Mouse (Mus musculus): ENCODE results near the gene Ncoa7. TPM values are rescaled to one million over a fixed set of nuclear protein-coding genes. Genes with fewer than 3 reads are reported as not detected.

Gene Ncoa7
- polyA plus RNA-seq, 1 experiment from 2014 or later = 26.6 TPM

DNA sequence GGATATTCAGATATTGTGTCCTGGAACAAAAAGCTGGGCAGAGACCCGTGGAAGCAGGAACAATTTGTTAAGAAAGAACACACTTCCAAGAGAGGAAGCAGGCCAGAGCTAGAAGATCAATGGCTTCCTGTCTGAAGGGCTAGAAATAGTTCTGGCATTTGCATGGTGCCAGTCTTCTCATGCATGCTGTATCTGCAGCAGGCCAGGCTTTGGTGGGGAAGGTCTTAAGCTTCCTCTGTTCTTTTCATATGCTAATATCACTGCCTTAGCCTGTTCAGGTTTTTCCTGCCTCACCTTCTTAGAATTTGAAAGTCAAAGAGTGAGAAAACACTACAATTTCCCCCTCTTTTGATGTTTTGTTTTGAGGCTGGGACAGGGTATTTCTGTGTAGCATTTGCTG lies 175.6 kb downstream of the Ncoa7 start:
- H3K27ac ChIP-seq = no peak overlapping the region
- DNase-seq (ENCODE audit: low spot score) = no peak
- H3K4me3 ChIP-seq (replicated peaks; ENCODE audit: low read length) = no peak overlapping the region
- 46% methylated on average over 1 of the region's 1 CpGs for WGBS
- no peak overlapping the region for H3K9ac ChIP-seq
- ATAC-seq (ENCODE audit: low FRiP score) = no peak
- no peaks in the 10 kb centered on the region for H3K9me3 ChIP-seq (ENCODE audit: control insufficient read depth, low read length)
- no peaks in the 10 kb centered on the region for H3K4me1 ChIP-seq (replicated peaks; ENCODE audit: control insufficient read depth, insufficient read depth, low read length)
- H3K27me3 ChIP-seq (ENCODE audit: control insufficient read depth, insufficient read depth, low read length) = no peaks in the 10 kb centered on the region
- no peak overlapping the region for H3K4me2 ChIP-seq (replicated peaks)
- H3K36me3 ChIP-seq (replicated peaks; ENCODE audit: control insufficient read depth, insufficient read depth) = no peaks in the 10 kb centered on the region

- 71% methylated on average over 5 of the region's 5 CpGs for whole genome bisulfite sequencing
- DNase-seq (ENCODE audit: low spot score) = peak; percentile 35
- H3K9ac ChIP-seq = no peak overlapping the region
Measured at GRCm38 (mm10) chr10:30624161-30625019, 178.7 kb downstream of the Ncoa7 start.

DNA sequence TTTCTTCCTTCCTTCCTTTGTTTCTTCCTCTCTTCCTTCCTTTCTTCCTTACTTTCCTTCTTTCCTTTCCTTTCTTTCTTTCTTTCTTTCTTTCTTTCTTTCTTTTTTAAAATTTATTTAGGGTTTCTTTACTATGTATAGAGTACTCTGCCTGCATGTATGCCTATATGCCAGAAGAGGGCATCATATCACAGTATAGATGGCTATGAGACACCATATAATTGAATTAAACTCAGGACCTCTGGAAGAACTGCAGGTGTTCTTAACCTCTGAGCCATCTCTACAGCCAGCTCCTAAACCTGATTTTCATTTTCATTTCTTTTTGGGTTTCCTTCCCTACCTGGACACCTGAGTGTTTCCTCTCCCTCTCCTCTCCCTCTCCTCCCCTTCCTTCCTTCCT lies 180.2 kb downstream of the Ncoa7 start:
- Histone ChIP-seq H3K4me2 (replicated peaks) (no peak overlapping the region), H3K27ac (no peak overlapping the region), H3K9me3 (ENCODE audit: control insufficient read depth, low read length) (no peaks in the 10 kb centered on the region), H3K4me1 (replicated peaks; ENCODE audit: control insufficient read depth, insufficient read depth, low read length) (no peaks in the 10 kb centered on the region), H3K4me3 (replicated peaks; ENCODE audit: low read length) (no peak overlapping the region), H3K27me3 (ENCODE audit: control insufficient read depth, insufficient read depth, low read length) (no peaks in the 10 kb centered on the region), H3K36me3 (replicated peaks; ENCODE audit: control insufficient read depth, insufficient read depth) (no peaks in the 10 kb centered on the region), H3K9ac (no peak overlapping the region)
- ATAC-seq (ENCODE audit: low FRiP score) = no peak
- peak; percentile 34 for DNase-seq (ENCODE audit: low spot score)

More at GRCm38 (mm10) chr10:30624161-30625019, 178.7 kb downstream of the Ncoa7 start:
- H3K4me1 ChIP-seq (replicated peaks; ENCODE audit: control insufficient read depth, insufficient read depth, low read length) = no peaks in the 10 kb centered on the region
- H3K36me3 ChIP-seq (replicated peaks; ENCODE audit: control insufficient read depth, insufficient read depth) = no peaks in the 10 kb centered on the region
- no peak overlapping the region for H3K27ac ChIP-seq
- H3K4me3 ChIP-seq (replicated peaks; ENCODE audit: low read length) = no peak overlapping the region
- no peak; the same call in 1 of the 2 replicates for ATAC-seq (ENCODE audit: low FRiP score)
- H3K9me3 ChIP-seq (ENCODE audit: control insufficient read depth, low read length) = no peaks in the 10 kb centered on the region
- no peaks in the 10 kb centered on the region for H3K27me3 ChIP-seq (ENCODE audit: control insufficient read depth, insufficient read depth, low read length)
- no peak overlapping the region for H3K4me2 ChIP-seq (replicated peaks)

DNA sequence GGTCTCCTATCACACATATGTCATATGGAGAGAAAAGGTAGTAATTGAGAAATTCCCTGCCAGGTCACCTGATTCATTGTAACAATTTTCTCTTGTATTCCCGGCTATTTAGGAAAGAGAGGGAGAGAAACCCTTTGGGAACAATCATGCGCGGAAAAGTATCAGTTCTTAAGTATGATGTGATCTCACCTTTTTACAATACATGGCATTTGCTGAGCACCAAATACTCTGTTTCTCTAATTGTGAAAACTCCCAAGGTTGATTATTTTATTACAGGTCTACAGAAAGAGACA lies 184.3 kb downstream of the Ncoa7 start:
- Histone ChIP-seq H3K27ac (peak overlapping the region; percentile 87), H3K9me3 (ENCODE audit: control insufficient read depth, low read length) (no peaks in the 10 kb centered on the region)

GRCm38 (mm10) chr10:30618091-30618917 lies 184.8 kb downstream of the Ncoa7 start:
- WGBS = under 1% methylated on average over 49 of the region's 49 CpGs
- H3K9ac ChIP-seq = peak overlapping the region; percentile 60
- ATAC-seq (ENCODE audit: low FRiP score) = peak; percentile 100

More for the DNA sequence above, 184.3 kb downstream of the Ncoa7 start:
- no peak for ATAC-seq (ENCODE audit: low FRiP score)
- Histone ChIP-seq H3K4me3 (replicated peaks; ENCODE audit: low read length) (peak overlapping the region; percentile 50), H3K27me3 (ENCODE audit: control insufficient read depth, insufficient read depth, low read length) (no peaks in the 10 kb centered on the region), H3K36me3 (replicated peaks; ENCODE audit: control insufficient read depth, insufficient read depth) (no peaks in the 10 kb centered on the region), H3K4me2 (replicated peaks) (peak overlapping the region; percentile 60), H3K4me1 (replicated peaks; ENCODE audit: control insufficient read depth, insufficient read depth, low read length) (peaks cover 5% of the 10 kb centered on the region), H3K9ac (peak overlapping the region; percentile 60)
- 37% methylated on average over 3 of the region's 3 CpGs for WGBS
- DNase-seq (ENCODE audit: low spot score) = no peak

DNA sequence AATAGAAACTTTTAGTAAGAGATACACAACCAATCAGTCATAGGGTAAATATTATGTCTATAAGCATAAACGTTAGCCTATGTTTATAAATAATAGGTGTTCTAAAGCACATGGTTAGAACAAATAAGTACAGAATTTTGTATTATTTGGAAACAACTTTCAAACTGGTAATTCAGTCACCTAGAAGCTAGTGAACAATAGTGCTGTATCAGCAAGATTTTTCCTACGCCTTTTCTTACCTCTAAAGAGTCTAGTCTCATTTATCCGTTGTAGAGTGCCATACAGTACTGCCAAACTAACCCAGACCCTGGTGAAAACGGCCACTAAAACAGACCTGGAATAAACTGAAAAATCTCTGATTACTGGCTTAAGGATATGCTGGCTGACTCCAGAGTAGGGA lies 190.1 kb downstream of the Ncoa7 start:
- ATAC-seq (ENCODE audit: low FRiP score) (no peak), DNase-seq (ENCODE audit: low spot score) (no peak)
- H3K9me3 ChIP-seq (ENCODE audit: control insufficient read depth, low read length) = no peaks in the 10 kb centered on the region
- H3K9ac ChIP-seq = no peak overlapping the region
- H3K4me3 ChIP-seq (replicated peaks; ENCODE audit: low read length) = no peak overlapping the region
- H3K4me2 ChIP-seq (replicated peaks) = no peak overlapping the region
- WGBS = 89% methylated on average over 4 of the region's 4 CpGs
- peaks cover 24% of the 10 kb centered on the region for H3K36me3 ChIP-seq (replicated peaks; ENCODE audit: control insufficient read depth, insufficient read depth)
- no peak overlapping the region for H3K27ac ChIP-seq
- peaks cover 5% of the 10 kb centered on the region for H3K4me1 ChIP-seq (replicated peaks; ENCODE audit: control insufficient read depth, insufficient read depth, low read length)
- no peaks in the 10 kb centered on the region for H3K27me3 ChIP-seq (ENCODE audit: control insufficient read depth, insufficient read depth, low read length)

More at GRCm38 (mm10) chr10:30618091-30618917, 184.8 kb downstream of the Ncoa7 start:
- Histone ChIP-seq H3K27ac (peak overlapping the region; percentile 87), H3K4me1 (replicated peaks; ENCODE audit: control insufficient read depth, insufficient read depth, low read length) (peaks cover 5% of the 10 kb centered on the region), H3K9me3 (ENCODE audit: control insufficient read depth, low read length) (no peaks in the 10 kb centered on the region), H3K4me2 (replicated peaks) (peak overlapping the region; percentile 60), H3K4me3 (replicated peaks; ENCODE audit: low read length) (peak overlapping the region; percentile 50), H3K36me3 (replicated peaks; ENCODE audit: control insufficient read depth, insufficient read depth) (no peaks in the 10 kb centered on the region), H3K27me3 (ENCODE audit: control insufficient read depth, insufficient read depth, low read length) (no peaks in the 10 kb centered on the region)
- peak; percentile 99 for DNase-seq (ENCODE audit: low spot score)

DNA sequence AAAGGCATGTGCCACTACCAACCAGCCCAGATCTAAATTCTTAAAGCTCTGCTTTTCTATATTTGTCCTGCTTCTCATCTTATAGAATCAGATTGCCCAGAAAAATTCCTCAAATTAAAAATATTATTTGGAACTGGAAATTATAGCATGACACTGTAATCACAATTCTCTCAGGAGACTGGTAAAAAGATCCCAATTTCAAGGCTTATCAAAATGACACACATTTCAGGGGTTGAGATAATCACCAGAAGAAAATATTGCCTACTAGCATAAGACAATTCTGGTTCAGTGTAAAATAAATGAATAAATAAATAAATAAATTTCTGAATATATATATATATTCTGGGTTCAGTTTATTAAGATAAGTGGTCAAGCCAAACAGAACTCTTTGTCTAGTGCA lies 193.5 kb downstream of the Ncoa7 start:
- ATAC-seq (ENCODE audit: low FRiP score) = no peak
- Histone ChIP-seq H3K9ac (no peak overlapping the region), H3K36me3 (replicated peaks; ENCODE audit: control insufficient read depth, insufficient read depth) (peaks cover 39% of the 10 kb centered on the region), H3K27ac (no peak overlapping the region), H3K4me3 (replicated peaks; ENCODE audit: low read length) (no peak overlapping the region), H3K9me3 (ENCODE audit: control insufficient read depth, low read length) (no peaks in the 10 kb centered on the region), H3K27me3 (ENCODE audit: control insufficient read depth, insufficient read depth, low read length) (no peaks in the 10 kb centered on the region), H3K4me2 (replicated peaks) (no peak overlapping the region), H3K4me1 (replicated peaks; ENCODE audit: control insufficient read depth, insufficient read depth, low read length) (no peaks in the 10 kb centered on the region)
- no peak for DNase-seq (ENCODE audit: low spot score)

DNA sequence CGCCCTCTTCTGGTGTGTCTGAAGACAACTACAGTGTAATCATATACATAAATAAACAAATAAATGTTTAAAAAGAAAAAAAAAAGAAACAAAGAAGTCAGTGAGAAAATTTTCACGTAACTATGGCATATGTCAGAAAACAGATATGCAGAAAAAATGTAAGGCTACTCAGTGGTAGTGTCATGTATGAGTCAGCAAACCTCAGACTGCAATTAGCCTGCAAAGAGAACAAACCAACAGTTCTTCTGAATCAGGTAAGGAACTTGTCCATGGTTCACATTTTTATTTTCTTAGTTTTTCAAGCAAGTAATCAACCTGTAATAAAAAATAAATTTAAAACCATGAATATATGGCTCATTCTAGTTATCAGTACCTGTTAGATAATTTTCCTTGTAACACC lies 195.0 kb downstream of the Ncoa7 start:
- no peak for DNase-seq (ENCODE audit: low spot score)
- H3K9me3 ChIP-seq (ENCODE audit: control insufficient read depth, low read length) = no peaks in the 10 kb centered on the region
- no peak overlapping the region for H3K4me3 ChIP-seq (replicated peaks; ENCODE audit: low read length)
- no peaks in the 10 kb centered on the region for H3K27me3 ChIP-seq (ENCODE audit: control insufficient read depth, insufficient read depth, low read length)
- H3K9ac ChIP-seq = no peak overlapping the region
- H3K4me2 ChIP-seq (replicated peaks) = no peak overlapping the region
- H3K27ac ChIP-seq = no peak overlapping the region
- 75% methylated on average over 2 of the region's 2 CpGs for WGBS
- H3K4me1 ChIP-seq (replicated peaks; ENCODE audit: control insufficient read depth, insufficient read depth, low read length) = no peaks in the 10 kb centered on the region
- ATAC-seq (ENCODE audit: low FRiP score) = no peak
- H3K36me3 ChIP-seq (replicated peaks; ENCODE audit: control insufficient read depth, insufficient read depth) = peaks cover 38% of the 10 kb centered on the region

- whole genome bisulfite sequencing = 0% methylated on average over 25 of the region's 28 CpGs
- peak; percentile 97 for ATAC-seq (ENCODE audit: low FRiP score)
- Histone ChIP-seq H3K4me3 (replicated peaks; ENCODE audit: low read length) (peak within 1 kb of the TSS; percentile 61), H3K4me1 (replicated peaks; ENCODE audit: control insufficient read depth, insufficient read depth, low read length) (peaks cover 13% of the 10 kb centered on the region), H3K9me3 (ENCODE audit: control insufficient read depth, low read length) (no peaks in the 10 kb centered on the region), H3K27me3 (ENCODE audit: control insufficient read depth, insufficient read depth, low read length) (no peaks in the 10 kb centered on the region), H3K4me2 (replicated peaks) (peak within 1 kb of the TSS; percentile 59), H3K27ac (peak within 1 kb of the TSS; percentile 81), H3K9ac (peak within 1 kb of the TSS; percentile 70), H3K36me3 (replicated peaks; ENCODE audit: control insufficient read depth, insufficient read depth) (peaks cover 15% of the 10 kb centered on the region)
- DNase-seq (ENCODE audit: low spot score) = peak; percentile 89
Measured at GRCm38 (mm10) chr10:30600542-30600966, 202.6 kb downstream of the Ncoa7 start, which contains the start of gene Trmt11. Trmt11 (minus strand) TSS chr10:30600749.

Data from hindbrain, embryonic 14.5 days (tissue).